Mouse (Mus musculus) embryonic facial prominence, embryonic 11.5 days (tissue): Measurements from ENCODE around the gene Afg1l. TPM values are rescaled to one million over a fixed set of nuclear protein-coding genes. Genes with fewer than 3 reads are reported as not detected.

Experiments
- ATAC-seq: fragments of 200-750 bp; cut with Nextera tagmentation; replicated peaks from 2 replicates; pipeline ENCODE4 v1.8.0; 2017; ENCODE audit warnings: low read depth; ENCODE audit not compliant: insufficient number of reproducible peaks, low FRiP score, low TSS enrichment
- DNase-seq: peaks from one replicate; pipeline ENCODE4 v3.0.0-alpha.2; 2015; ENCODE audit warnings: low spot score
- H3K27ac ChIP-seq: fragments of 300-500 bp; sonication (generic); replicated peaks from 2 replicates; pipeline ENCODE4 v1.5.1; 2014; ENCODE audit warnings: mild to moderate bottlenecking, low read depth, low read length, control low read depth
- H3K27me3 ChIP-seq: fragments of 300-500 bp; sonication (generic); 2 replicates; pipeline ENCODE4 v1.6.1; 2014; ENCODE audit warnings: mild to moderate bottlenecking, low read length, moderate library complexity, mixed read lengths; ENCODE audit not compliant: control insufficient read depth, insufficient read depth
- H3K36me3 ChIP-seq: fragments of 300-500 bp; sonication (generic); replicated peaks from 2 replicates; pipeline ENCODE4 v1.6.1; 2014; ENCODE audit warnings: low read depth, mild to moderate bottlenecking, low read length, moderate library complexity, mixed read lengths; ENCODE audit not compliant: control insufficient read depth, insufficient read depth
- H3K4me1 ChIP-seq: fragments of 300-500 bp; sonication (generic); 2 replicates; pipeline ENCODE4 v1.6.1; 2014; ENCODE audit warnings: low read length, mixed read lengths; ENCODE audit not compliant: control insufficient read depth, insufficient read depth
- H3K4me2 ChIP-seq: fragments of 300-500 bp; sonication (generic); 2 replicates; pipeline ENCODE4 v1.6.1; 2014; ENCODE audit warnings: low read depth, mild to moderate bottlenecking, control low read depth, low read length, moderate library complexity
- H3K4me3 ChIP-seq: fragments of 300-500 bp; sonication (generic); 2 replicates; pipeline ENCODE4 v1.5.1; 2014; ENCODE audit warnings: low read depth, low read length, control low read depth
- H3K9ac ChIP-seq: fragments of 300-500 bp; sonication (generic); replicated peaks from 2 replicates; pipeline ENCODE4 v1.6.1; 2014; ENCODE audit warnings: mild to moderate bottlenecking, control low read depth, low read length
- H3K9me3 ChIP-seq: fragments of 300-500 bp; sonication (generic); replicated peaks from 2 replicates; pipeline ENCODE4 v1.6.1; 2016; ENCODE audit warnings: mild to moderate bottlenecking, low read length, inconsistent platforms, mixed read lengths; ENCODE audit not compliant: control insufficient read depth
- WGBS: fragments of 180-500 bp; shearing (Covaris S2); extraction: QIAGEN DNeasy Blood & Tissue Kit; methylation state at CpG from one replicate; pipeline ENCODE4 v1.1.7; 2014; 5-methylcytosine and 5-hydroxymethylcytosine counted together
- polyA plus RNA-seq: library from polyadenylated mRNA; unstranded; fragments of >200 nt; fragmentation: Nextera tagmentation; extraction: Ambion mirVana; gene quantifications from 2 replicates; pipeline ENCODE4 v1.2.1, GENCODE M21; 2014

Gene Afg1l
- polyA plus RNA-seq, 1 experiment from 2014 or later: 6.2 TPM

DNA sequence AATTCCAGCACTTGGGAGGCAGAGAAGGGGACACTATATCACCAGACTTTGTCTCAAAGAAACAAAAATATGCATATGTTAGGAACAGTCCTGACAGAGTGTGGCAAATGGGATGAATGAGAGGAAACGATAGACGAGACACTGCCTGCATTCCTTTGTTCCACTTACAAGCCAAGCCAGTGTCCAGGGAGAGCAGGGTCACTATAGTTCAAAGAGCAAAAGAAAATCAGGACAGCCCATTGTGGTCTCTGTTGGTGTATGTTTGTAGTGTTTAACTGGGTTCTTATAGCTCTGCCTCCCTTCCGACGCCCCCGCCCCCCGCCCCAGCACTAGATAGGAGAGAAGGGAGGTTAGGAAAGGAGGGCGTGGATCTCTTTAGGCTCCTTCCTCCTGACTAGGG, 30.0 kb downstream of the Afg1l start:
- Histone ChIP-seq H3K4me2 (no peak overlapping the region), H3K4me1 (no peaks in the 10 kb centered on the region), H3K9ac (no peak overlapping the region), H3K36me3 (no peaks in the 10 kb centered on the region), H3K27me3 (no peaks in the 10 kb centered on the region), H3K27ac (no peak overlapping the region), H3K4me3 (no peak overlapping the region), H3K9me3 (no peaks in the 10 kb centered on the region)
- 32% methylated on average over 7 of the region's 7 CpGs for WGBS
- DNase-seq (no peak), ATAC-seq (no peak)

DNA sequence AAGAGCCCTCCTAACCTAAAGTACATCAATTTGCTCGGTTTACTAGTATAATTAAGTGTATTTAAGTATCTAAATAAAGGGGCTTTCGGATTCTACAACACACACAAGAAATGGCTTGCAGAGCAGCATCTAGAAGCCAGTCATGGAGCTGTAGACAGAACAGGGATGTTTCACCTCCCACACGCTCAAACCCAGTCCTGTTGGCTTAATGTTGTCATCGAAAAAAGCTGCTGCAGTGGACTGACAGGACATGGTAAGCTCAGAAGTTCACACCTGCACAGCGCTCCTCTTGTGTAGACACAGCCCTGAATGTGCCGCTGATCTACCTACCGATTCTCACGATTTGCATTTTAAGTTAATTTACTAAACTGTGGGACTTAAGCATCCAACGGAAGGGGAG, 32.2 kb downstream of the Afg1l start:
- H3K4me3 ChIP-seq: no peak overlapping the region
- ATAC-seq (no peak), DNase-seq (no peak)
- no peak overlapping the region for H3K9ac ChIP-seq
- H3K9me3 ChIP-seq: no peaks in the 10 kb centered on the region
- H3K36me3 ChIP-seq: no peaks in the 10 kb centered on the region
- no peak overlapping the region for H3K4me2 ChIP-seq
- no peaks in the 10 kb centered on the region for H3K4me1 ChIP-seq
- H3K27me3 ChIP-seq: no peaks in the 10 kb centered on the region
- H3K27ac ChIP-seq: no peak overlapping the region
- 58% methylated on average over 9 of the region's 9 CpGs for WGBS

DNA sequence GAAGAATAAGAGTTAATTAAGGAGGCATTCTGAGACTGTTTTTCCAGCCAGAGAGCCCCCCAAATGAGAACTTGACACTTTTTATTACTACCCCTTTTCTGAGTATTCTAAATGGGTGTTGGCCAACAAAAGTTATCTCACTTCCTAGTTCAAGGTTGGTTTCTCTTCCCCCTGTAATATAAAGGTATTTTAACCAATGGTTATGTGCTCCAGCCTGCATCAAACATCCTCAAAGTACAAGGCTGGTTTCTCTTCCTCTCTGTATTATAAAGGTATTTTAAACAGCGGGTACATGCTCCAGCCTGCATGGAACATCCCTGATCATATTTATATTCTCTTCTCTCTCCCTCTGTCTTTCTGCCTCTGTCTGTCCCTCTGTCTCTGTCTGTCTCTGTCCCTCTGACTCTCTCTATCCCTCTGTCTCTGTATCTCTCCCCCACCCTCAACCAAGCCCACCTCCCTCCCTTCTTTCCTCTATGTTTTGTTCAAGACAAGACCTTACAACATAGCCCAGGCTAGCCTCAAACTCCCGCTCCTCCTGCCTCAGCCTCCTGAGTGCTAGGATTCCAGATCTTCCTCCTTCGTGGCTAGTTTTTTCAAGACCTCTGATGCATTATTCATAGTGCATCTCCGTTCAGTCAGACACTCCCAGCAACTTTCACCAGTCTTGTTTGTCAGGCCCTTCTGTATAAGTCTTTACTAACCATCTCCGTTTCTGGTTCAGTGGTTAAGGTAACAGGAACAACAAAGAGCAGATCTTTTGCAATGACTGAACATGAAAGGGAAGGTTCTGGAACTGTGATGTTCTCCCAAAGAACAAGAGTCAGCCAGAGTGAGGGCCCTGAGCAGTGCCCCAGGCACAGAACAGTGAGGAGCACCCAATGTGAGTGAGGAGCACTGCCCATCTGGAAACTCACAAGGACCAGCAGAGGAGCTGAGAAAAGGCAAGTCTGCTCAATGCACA, 41.2 kb downstream of the Afg1l start:
- no peaks in the 10 kb centered on the region for H3K9me3 ChIP-seq
- no peak for ATAC-seq
- 84% methylated on average over 5 of the region's 5 CpGs for WGBS

DNA sequence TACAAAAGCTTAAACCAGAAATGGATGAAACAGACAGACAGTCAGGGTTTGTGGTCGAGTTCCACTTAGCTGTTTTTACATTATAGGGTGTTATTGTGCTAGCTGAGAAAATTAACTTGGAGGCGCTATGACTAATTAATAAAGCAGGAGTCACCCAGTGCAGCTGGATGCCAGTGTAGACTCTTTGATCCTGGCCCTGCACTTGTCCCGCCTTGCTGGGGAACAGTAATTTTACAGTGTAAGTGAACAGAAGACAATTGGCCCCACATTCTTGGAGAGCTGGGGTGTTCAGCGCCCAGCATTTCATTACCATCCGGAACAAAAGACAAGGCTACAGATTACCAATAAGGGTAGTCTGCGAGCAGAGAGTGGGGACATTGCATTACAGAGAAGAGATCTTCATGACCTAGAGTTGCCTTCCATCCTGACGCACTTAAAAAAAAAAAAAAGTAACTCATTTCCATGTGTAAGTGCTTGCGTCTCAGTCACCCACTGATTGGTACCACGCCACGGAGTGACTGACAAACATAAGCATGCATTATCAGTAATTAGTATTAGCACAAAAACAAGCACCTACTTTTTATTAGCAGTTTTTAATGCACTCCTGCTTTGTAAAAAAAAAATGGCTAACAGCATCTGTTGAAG, 60.7 kb downstream of the Afg1l start:
- H3K36me3 ChIP-seq: no peaks in the 10 kb centered on the region
- no peak overlapping the region for H3K4me2 ChIP-seq
- no peak overlapping the region for H3K4me3 ChIP-seq
- H3K27me3 ChIP-seq: no peaks in the 10 kb centered on the region
- ATAC-seq: no peak
- H3K27ac ChIP-seq: no peak overlapping the region
- no peaks in the 10 kb centered on the region for H3K9me3 ChIP-seq
- WGBS: 41% methylated on average over 10 of the region's 10 CpGs
- DNase-seq: no peak
- H3K9ac ChIP-seq: no peak overlapping the region
- H3K4me1 ChIP-seq: no peaks in the 10 kb centered on the region

More for the DNA sequence above, 41.2 kb downstream of the Afg1l start:
- Histone ChIP-seq H3K9ac (no peak overlapping the region), H3K36me3 (no peaks in the 10 kb centered on the region), H3K27me3 (no peaks in the 10 kb centered on the region), H3K4me2 (no peak overlapping the region), H3K4me1 (no peaks in the 10 kb centered on the region), H3K4me3 (no peak overlapping the region), H3K27ac (no peak overlapping the region)
- no peak for DNase-seq

DNA sequence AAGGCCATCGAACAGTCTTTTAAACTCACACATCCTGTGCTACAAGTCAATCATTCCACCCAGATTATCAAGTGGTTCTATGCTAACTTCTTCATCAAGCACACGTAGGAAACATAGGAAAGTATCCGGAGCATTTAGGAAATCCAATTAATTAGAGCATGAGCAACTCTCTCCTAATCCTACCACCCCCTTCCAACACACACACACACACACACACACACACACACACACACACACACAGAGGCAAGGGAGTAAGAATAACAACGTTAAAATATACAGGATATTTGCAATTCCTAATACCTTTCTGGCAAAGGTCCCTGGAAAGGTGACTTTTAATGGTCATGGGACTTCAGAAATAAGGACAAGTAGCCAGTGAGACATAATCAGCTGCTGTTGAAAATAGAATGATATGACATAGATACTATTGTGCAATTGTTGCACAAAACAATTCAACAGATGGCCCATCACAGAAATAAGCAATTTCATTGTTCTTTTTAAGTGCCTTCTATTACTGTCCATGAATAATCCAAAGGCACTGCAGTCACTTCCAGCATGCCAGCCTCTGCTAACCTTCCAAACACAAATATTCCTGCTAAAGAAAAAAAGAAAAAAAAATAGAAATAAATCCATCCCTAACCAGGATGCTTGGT, 62.4 kb downstream of the Afg1l start:
- no peak overlapping the region for H3K4me3 ChIP-seq
- H3K4me1 ChIP-seq: no peaks in the 10 kb centered on the region
- no peak overlapping the region for H3K9ac ChIP-seq
- H3K9me3 ChIP-seq: no peaks in the 10 kb centered on the region
- no peak for ATAC-seq
- no peak overlapping the region for H3K4me2 ChIP-seq
- no peak overlapping the region for H3K27ac ChIP-seq
- H3K36me3 ChIP-seq: no peaks in the 10 kb centered on the region
- whole genome bisulfite sequencing: 72% methylated on average over 4 of the region's 4 CpGs
- no peak for DNase-seq
- no peaks in the 10 kb centered on the region for H3K27me3 ChIP-seq

DNA sequence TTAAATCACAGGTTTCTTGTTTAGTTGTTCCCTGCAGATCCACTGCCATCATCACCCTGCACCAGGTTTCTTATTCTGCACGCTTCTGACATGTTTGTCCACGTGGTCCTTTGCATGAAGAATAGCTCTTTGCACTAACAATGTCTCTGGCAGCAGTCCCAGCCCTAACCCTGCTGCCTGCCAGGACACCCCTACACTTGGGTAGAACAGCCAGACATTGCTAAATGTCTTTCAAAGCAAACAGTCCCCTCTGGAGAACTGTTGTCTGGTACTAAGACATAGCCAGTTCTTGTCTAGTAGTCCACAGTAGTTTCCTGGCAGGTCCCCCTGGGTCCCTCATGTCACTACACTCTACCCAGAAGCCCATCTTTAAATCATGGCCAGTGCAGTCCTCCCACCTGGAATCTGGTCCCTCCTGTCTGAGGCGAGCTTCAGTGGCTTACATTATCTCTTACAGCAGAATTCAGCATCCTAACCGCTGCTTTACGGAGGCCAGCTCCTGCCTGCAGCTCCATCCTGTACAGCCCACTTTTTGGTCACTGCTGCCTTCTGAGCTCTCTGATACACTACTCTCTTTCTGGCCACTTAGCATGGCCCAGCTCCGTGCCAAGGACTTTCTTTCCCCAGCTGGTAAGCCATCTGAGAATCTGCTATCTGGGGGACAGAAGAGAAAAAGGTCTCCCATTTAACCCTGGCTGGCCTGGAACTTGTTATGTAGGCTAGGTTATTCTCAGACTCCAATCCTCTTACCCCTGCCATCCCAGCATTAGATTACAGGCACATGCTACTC, 67.4 kb downstream of the Afg1l start:
- ATAC-seq: no peak
- H3K4me1 ChIP-seq: no peaks in the 10 kb centered on the region
- H3K27ac ChIP-seq: no peak overlapping the region
- DNase-seq: no peak
- no peaks in the 10 kb centered on the region for H3K9me3 ChIP-seq
- H3K4me2 ChIP-seq: no peak overlapping the region
- H3K36me3 ChIP-seq: no peaks in the 10 kb centered on the region
- H3K9ac ChIP-seq: no peak overlapping the region
- no peak overlapping the region for H3K4me3 ChIP-seq
- H3K27me3 ChIP-seq: no peaks in the 10 kb centered on the region
- 83% methylated on average over 6 of the region's 6 CpGs for WGBS

DNA sequence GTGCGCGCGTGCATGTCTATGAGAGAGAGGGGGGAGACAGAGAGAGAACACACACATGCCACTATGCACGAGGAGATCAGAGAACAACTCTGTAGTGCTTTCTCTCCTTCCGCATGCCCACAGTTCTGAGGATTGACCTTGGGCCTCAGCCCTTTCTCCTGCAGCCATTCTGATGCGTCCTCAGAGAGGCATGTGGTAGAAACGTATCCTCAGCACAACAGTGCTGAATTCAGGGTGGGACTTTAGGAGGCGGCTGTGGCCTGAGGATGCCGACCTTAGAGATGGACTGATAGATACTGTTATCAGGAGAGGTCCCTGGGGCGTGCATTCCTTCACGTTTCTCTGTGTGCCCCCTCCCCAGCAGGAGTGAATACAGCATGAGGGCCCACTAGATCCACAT, 87.9 kb downstream of the Afg1l start:
- WGBS: 73% methylated on average over 11 of the region's 11 CpGs
- Histone ChIP-seq H3K4me1 (no peaks in the 10 kb centered on the region), H3K27me3 (no peaks in the 10 kb centered on the region), H3K36me3 (no peaks in the 10 kb centered on the region), H3K9ac (no peak overlapping the region), H3K4me3 (no peak overlapping the region), H3K27ac (no peak overlapping the region), H3K4me2 (no peak overlapping the region), H3K9me3 (no peaks in the 10 kb centered on the region)
- no peak for ATAC-seq
- no peak for DNase-seq
